Mouse (Mus musculus) cerebellum, postnatal 4 days (tissue): Measurements from ENCODE around the gene Cdk5.

Experiments used
- DNase-seq, 2 experiments: peaks; one replicate each; pipeline ENCODE4 v3.0.0; 2022; ENCODE audit warnings: low spot score in 2 of 2, mixed read lengths in 1 of 2

Cdk5 gene

DNA sequence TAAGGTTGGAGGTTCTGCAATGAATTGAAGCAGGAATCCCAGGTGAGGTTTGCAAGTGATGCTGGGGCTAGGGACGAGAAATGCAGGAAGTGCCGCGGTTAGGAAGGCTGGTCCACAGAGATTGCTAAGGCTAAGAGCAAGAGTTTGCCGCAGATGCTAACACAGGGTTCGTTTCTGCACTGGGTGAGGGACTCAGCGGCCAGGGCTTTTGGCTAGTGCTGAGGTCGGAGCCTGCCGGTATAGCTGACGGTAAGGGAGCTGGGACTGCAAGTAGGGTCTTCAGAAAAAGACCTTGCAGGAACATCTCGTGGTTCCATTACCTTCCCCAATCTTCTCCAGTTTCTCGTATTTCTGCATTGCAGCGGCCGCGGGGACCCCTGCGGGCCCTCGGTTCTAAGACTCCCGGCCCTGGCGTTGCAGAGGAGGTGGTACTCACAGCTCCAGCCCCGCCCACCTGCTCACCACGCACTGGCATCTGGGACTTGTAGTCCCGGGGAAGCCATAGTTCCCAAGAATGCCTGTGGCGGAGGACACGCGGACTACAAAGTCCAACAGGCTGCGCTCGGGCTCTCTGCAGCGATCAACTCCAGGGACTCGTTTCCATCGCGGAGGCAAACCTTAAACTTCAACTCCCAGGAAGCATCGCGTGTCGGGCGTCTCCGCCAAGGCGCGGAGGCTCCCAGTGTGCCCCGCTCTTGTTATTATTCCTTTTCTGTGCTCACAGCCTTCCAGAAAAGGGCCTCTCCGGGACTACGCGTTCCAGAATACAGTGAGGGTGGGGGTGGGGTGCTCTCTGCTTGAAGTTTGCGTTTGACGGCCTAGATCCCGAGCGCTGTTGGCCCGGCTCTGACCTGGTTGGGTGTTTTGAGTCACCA is at the start of gene Cdk5, which contains the start of gene Slc4a2:
Gene Cdk5 (minus strand): TSS at position 402 of the 875 bp plus-strand sequence.
Gene Slc4a2 (plus strand): TSS at position 709 of the 875 bp plus-strand sequence.
- peak; percentile 86 to 96 for DNase-seq

GRCm38 (mm10) chr5:24470600-24470999 is 47.3 kb upstream of the Cdk5 start:
- DNase-seq: peak in 1 of 2 experiments; percentile 82

- no peak for DNase-seq
Observed at GRCm38 (mm10) chr5:24466762-24467161, 43.4 kb upstream of the Cdk5 start.

GRCm38 (mm10) chr5:24455613-24456012 is 32.3 kb upstream of the Cdk5 start:
- no peak for DNase-seq

DNA sequence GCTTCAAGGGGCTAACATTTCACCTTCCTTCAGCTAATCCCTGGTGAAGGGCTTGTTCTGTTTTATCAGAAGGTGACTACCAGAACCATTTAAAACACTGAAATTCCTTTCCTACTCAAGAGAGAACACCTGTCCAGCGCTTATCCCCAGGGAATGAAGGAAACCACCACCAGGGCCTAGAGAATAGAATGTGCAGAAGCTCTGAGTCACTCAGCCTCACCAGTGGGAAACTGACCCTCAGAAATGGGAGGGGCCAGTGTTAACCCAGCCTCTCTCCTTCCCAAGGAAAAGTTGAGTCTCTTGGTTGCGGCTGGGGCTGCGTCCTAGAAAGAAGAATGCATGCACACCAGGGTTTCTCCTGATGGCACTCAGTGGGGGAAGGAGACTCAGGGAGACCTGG is 31.7 kb upstream of the Cdk5 start:
- DNase-seq: no peak

DNA sequence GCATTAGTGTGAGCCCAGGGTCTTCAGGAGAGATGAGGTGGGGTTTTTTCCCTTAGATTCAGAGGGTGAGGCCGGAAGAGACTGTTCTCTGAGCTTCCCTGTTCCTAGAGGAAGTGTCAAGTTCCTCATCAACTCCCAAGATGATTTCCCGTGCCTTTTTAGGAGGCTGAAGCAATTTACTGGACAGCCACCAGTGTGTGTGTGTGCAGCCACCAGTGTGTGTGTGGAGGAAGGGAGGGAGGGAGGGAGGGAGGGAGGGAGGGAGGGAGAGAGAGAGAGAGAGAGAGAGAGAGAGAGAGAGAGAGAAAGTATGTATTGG is 30.6 kb upstream of the Cdk5 start:
- no peak for DNase-seq

DNA sequence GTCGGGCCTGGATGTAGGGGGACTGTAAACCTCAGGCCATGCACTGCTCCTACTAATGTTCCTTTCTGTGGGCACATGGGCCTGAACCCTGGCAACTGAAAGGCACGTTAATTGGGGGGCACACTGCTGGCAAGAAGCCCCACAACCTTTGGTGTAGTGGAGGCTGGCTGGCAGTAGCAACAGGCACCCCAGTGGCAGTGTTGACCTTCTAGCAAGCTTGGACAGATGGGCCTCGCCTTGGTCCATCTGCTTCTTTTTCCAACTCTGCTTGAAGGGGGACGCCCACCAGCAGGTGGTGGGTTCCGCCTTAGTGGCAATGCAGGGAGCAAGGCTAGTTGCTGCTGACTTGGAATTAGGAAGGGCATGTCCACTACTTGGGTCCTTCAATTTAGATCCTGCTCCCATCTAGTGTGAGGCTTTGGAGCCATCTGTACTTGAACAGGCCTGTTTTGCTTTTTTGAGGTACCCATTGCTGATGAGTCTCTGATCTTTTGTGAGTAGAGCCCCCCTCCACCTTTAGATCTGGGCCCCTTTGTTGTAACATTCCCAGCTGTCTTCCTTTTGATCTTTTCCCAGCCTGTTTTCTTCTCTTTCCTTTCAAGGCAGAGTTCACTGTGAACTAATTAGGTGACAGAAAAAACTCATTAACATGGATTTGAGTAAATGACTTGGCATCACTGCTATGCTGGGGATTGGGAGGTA is 30.1 kb upstream of the Cdk5 start:
- DNase-seq: peak in 1 of 2 experiments; percentile 55

DNA sequence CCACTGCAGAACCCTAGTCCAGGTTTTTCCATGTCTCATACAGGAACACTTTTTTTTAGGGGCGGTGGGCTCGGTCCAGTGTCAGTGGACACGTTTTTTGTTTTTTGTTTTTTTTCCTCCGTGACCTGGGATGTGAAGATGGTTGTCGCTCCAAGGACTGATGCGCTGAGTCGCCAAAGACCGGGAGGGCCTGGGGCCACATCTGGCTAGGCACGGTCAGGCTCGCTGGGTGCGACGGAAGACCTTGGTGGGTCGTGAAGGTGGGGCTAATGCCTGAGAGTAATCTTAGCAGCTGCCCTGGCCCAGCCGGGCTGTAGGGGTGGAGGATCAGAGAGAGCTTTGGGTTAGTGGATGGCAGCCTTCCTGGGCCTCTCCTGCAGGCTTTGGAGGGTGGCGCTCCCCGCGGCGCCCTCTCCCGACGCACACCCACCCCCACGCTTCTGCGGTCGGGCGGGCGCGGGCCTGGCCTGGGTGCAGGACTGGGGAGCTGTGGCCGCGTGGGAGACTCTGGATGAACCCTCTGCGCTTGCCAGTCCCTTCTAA is 29.4 kb upstream of the Cdk5 start:
- peak in 1 of 2 experiments; percentile 20 for DNase-seq

DNA sequence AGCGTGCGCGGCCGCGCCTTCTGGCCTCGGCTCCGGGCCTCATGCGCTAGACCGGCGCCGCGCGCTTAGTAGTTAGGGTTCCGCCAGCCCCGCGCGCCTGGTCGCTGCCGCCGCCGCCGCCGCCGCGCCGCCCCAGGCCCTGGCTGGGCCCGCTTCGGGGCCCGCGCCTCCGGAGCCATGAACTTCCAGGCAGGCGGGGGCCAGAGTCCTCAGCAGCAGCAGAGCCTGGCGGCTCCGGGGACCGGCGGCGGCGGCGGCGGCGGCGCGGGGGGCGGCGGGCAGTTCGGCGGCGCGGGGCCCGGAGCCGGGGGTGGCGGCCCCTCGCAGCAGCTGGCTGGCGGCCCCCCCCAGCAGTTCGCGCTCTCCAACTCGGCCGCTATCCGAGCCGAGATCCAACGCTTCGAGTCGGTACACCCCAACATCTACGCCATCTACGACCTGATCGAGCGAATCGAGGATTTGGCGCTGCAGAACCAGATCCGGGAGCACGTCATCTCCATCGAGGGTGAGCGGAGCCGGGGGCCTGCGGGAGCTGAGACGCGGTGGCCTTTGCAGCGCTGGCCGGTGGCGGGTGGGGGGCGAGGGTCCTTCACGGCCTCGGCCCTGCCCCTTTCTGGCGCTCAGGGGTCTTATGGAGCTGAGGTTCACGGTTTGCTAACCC is 28.8 kb upstream of the Cdk5 start, which contains the start of gene Agap3:
Gene Agap3 (plus strand): TSS at position 148 of the 661 bp plus-strand sequence.
- DNase-seq: peak in 1 of 2 experiments; percentile 49

DNA sequence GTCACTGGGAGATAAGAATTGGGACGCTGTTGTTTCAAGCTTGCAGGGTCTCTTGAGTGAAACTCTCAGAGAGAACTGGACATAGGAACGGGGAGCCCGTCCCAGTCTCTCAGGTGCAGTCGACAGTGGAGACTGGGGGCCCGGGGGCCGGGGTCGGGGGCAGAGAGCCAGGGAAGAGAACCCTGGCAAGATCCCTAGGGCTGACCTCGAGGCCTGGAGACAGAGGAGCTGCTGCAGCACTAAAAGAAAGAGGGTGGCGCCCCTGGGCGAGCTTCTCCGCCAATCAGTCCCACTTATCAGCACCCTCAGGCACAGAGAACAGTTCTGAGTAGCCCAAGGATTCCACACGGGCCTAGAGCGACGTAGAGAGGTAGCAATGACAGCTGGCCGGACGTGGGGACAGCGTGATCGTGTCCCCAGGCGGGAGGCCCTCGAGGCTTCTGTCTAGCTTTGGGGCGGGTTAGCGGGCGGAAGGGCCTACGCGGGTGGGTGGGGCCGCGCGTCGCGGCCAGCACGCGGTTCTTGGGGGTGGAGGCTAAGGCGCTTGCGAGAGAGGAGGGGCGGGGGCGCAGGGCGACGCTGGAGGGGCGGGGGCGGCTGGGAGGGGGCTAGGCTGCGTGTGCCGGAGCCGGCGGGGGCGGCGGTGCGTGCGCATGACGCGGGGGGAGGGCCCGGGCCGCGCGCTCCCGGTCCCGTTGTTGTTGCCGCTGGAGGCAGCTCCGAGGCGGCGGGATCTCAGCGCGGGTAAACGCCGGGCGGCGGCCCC is 28.1 kb upstream of the Cdk5 start:
- peak; percentile 80 to 85 for DNase-seq

DNA sequence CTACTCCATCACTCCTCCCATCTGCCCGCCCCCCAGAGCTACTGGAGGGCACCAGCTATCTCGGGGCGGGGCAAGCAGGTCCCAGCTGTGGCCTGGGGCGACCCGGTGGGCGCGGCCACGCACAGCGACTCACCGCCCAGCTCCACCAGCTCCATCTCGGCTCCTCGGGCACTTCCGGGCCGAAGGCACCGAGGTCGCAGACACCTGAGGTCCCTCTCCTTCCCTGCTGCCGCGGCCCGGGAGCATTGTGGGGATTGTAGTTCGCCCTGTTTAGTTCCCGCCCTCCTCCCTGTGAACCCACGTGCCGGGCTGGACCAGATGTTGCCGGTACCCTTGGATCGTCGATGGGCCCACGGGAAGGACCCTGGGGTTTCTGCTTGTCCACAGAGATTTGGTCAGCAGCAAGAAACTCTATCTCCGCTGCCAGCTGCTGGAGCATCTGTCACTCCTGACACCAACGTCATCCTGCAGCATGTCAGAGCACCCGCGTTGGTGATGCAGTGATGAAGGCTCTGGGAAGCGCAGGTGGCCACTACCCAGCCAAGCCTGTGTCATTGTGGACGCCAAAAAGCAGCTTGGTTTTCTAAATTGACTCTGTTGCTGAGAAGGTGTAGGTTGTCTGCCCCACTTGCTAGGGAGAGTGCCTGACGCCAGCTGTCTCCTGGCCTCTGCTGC is 24.4 kb upstream of the Cdk5 start, which contains the start of gene Tmub1:
Gene Tmub1 (minus strand): TSS at position 231 of the 675 bp plus-strand sequence.
- peak; percentile 61 to 69 for DNase-seq

DNA sequence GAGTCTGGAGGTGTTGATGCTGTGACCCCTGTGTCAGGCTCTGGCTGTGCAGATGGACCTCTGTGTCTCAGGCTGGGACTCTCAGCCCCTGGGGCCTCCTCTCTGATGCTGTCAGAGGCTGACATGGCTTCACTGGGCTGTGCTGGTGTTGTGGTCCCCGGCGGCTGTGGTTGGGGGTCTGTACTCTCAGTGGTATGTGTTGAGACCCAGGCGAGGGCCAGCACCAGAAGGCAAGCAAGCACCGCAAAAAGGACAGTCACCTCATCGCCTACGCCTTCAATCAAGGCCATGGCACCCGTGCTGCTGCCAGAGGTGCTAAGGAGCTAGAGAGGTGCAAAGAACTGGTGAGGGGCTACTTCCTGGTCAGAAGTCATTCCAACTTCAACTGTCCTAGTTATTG is 23.3 kb upstream of the Cdk5 start:
- no peak for DNase-seq

- no peak for DNase-seq
Observed at GRCm38 (mm10) chr5:24445428-24446080, 22.2 kb upstream of the Cdk5 start.

DNA sequence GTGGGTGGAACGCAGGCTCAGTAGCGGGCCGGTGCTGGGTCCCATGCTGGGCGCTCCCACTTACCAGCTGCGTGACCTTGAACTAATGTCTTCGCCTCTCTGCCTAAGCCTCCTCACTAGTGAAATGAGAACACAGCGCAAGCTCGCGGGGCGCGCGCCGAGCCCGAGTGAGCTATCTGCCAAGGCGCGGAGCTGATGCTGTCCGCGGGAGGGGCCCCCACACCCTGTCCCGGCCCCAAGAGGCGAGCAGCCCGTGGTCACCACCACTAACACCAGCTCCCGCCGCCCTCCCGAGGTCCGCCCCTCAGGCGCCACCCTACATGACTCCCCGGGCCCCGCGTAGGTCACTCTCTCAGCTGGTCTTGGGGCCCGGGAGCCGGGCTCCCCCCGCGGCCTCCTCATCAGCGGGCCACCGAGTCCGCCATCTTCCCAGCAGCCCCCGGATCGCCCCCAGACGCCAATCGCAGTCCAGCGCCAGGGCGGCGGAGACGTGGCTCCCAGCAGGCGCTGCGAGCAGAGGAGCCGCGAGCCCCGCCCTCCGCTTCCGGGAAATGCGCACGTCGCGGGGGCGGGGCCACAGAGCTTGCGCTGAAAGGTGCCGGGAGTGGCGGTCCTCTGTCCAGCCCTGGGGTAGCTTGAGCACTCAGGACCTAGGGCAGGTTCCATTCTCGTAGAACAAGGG is 21.6 kb upstream of the Cdk5 start, which contains the start of gene Fastk:
Gene Fastk (minus strand): TSS at position 542 of the 682 bp plus-strand sequence.
- DNase-seq: peak; percentile 86 to 92

GRCm38 (mm10) chr5:24443927-24444326 is 20.6 kb upstream of the Cdk5 start:
- no peak for DNase-seq

DNA sequence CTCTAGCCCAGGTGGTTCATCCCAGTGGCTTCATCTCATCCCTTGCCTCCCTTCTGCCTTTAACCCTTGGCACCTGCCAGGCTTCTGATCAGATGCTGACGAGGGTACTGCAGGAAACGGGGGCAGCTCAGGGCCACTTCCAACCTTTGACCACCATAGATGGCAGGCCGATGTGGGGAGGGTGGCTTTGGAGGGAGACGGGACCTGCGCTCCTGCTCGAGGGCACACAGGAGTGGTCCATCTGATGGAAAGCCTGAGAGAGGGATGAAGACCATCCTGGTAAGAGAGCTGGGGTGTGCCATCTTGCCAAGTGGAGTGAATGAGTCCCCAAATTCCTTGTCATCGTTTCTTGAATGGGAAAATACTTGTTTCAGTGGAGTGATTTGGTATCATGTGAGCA is 19.9 kb upstream of the Cdk5 start:
- DNase-seq: no peak

DNA sequence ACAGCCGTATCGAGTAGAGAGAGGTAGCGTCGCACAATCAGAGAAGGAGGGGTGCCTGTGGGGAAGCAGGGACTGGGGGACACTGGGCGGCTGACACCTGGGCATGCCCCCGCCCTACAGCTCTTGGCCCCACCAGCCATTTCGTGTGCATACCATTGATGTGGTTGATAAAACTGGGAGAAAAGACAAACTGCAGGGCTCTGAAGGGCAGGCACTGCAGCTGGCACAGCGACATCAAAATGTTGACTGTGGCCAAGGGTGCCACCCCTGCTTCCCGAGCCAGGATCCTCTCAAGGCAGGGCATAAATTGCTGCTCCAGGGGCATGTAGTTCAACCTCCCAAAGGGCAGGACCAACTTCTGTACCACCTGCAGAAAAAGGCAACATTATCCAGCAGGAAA is 18.7 kb upstream of the Cdk5 start:
- DNase-seq: no peak

GRCm38 (mm10) chr5:24441187-24441586 is 17.9 kb upstream of the Cdk5 start:
- no peak for DNase-seq

GRCm38 (mm10) chr5:24433993-24434392 is 10.7 kb upstream of the Cdk5 start:
- no peak for DNase-seq
